Mouse (Mus musculus) adrenal gland, adult 2 months (tissue): ENCODE data around the gene Pcdh9. TPM values are rescaled to one million over a fixed set of nuclear protein-coding genes. Genes with fewer than 3 reads are reported as not detected.

Experiments
- DNase-seq: peaks from one replicate; pipeline ENCODE4 v3.0.0; 2021
- polyA plus RNA-seq: library from polyadenylated mRNA; depleted of rRNA; stranded (reverse); fragments of >200 nt; gene quantifications from 2 replicates; pipeline ENCODE4 v1.2.3, GENCODE M21; 2012
- total RNA-seq, 2 experiments: library from RNA; stranded (reverse); gene quantifications; 2 replicates each; pipeline ENCODE4 v1.2.3; 2021

Gene Pcdh9
- total and polyA plus RNA-seq, 3 experiments: 0.29 to 2.1 (median 1.8) TPM

- no peak for DNase-seq
Observed at GRCm38 (mm10) chr14:93380757-93381156, 509.7 kb downstream of the Pcdh9 start.

GRCm38 (mm10) chr14:93376159-93376558, 514.3 kb downstream of the Pcdh9 start:
- DNase-seq: no peak

- no peak for DNase-seq
Observed at GRCm38 (mm10) chr14:93374181-93374580, 516.3 kb downstream of the Pcdh9 start.

- no peak for DNase-seq
Observed at GRCm38 (mm10) chr14:93354150-93354549, 536.3 kb downstream of the Pcdh9 start.

- peak; percentile 26 for DNase-seq
Observed at GRCm38 (mm10) chr14:93350906-93351305, 539.6 kb downstream of the Pcdh9 start.

GRCm38 (mm10) chr14:93349166-93349565, 541.3 kb downstream of the Pcdh9 start:
- no peak for DNase-seq

- no peak for DNase-seq
Observed at GRCm38 (mm10) chr14:93347031-93347430, 543.4 kb downstream of the Pcdh9 start.

- DNase-seq: no peak
Observed at GRCm38 (mm10) chr14:93342781-93343180, 547.7 kb downstream of the Pcdh9 start.

- no peak for DNase-seq
Observed at GRCm38 (mm10) chr14:93341390-93341789, 549.1 kb downstream of the Pcdh9 start.

- DNase-seq: no peak
Observed at GRCm38 (mm10) chr14:93329247-93329646, 561.2 kb downstream of the Pcdh9 start.

GRCm38 (mm10) chr14:93317393-93317792, 573.1 kb downstream of the Pcdh9 start:
- no peak for DNase-seq

GRCm38 (mm10) chr14:93288361-93288760, 602.1 kb downstream of the Pcdh9 start:
- DNase-seq: no peak

GRCm38 (mm10) chr14:93287642-93288041, 602.8 kb downstream of the Pcdh9 start:
- no peak for DNase-seq

- DNase-seq: no peak
Observed at GRCm38 (mm10) chr14:93285136-93285535, 605.3 kb downstream of the Pcdh9 start.

- DNase-seq: no peak
Observed at GRCm38 (mm10) chr14:93284009-93284408, 606.5 kb downstream of the Pcdh9 start.

- DNase-seq: no peak
Observed at GRCm38 (mm10) chr14:93275661-93276060, 614.8 kb downstream of the Pcdh9 start.

- no peak for DNase-seq
Observed at GRCm38 (mm10) chr14:93274767-93275166, 615.7 kb downstream of the Pcdh9 start.

- no peak for DNase-seq
Observed at GRCm38 (mm10) chr14:93253411-93253810, 637.1 kb downstream of the Pcdh9 start.

- no peak for DNase-seq
Observed at GRCm38 (mm10) chr14:93240263-93240662, 650.2 kb downstream of the Pcdh9 start.

- no peak for DNase-seq
Observed at GRCm38 (mm10) chr14:93234333-93234732, 656.1 kb downstream of the Pcdh9 start.

- no peak for DNase-seq
Observed at GRCm38 (mm10) chr14:93233599-93233998, 656.9 kb downstream of the Pcdh9 start.

- peak; percentile 71 for DNase-seq
Observed at GRCm38 (mm10) chr14:93214846-93215245, 675.6 kb downstream of the Pcdh9 start.

GRCm38 (mm10) chr14:93199791-93200190, 690.7 kb downstream of the Pcdh9 start:
- no peak for DNase-seq

GRCm38 (mm10) chr14:93182606-93183491, 707.6 kb downstream of the Pcdh9 start:
- no peak for DNase-seq
